Mouse (Mus musculus) embryo, embryonic 10 days (tissue): ENCODE measurements around the gene Rims1.
A peak's percentile ranks its signal among the peaks of the same experiment; 100 is the strongest.

ENCODE experiments used
- DNase-seq: peaks from one replicate; pipeline ENCODE4 v3.0.0-alpha.2; 2015; ENCODE audit warnings: low spot score

The Rims1 gene

DNA sequence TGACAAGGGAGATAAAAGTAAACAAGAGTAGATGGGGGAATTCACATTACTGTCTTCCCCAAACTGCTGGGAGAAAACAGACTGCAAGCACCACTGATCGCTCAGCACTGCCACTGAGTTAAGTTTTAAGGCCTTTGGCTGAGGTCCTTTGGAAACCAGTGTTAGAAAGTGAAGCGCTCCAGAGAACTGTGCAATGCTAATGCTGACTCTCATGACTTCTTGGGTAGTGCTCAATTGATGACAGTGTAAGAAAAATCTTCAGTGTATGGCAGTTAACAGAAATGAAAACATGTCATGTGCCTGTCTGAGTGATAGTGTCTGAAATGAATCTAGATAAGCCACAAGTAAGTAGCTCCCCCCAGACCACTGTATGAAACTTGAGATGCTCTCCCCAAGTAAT, 111.3 kb downstream of the Rims1 start:
- no peak for DNase-seq

DNA sequence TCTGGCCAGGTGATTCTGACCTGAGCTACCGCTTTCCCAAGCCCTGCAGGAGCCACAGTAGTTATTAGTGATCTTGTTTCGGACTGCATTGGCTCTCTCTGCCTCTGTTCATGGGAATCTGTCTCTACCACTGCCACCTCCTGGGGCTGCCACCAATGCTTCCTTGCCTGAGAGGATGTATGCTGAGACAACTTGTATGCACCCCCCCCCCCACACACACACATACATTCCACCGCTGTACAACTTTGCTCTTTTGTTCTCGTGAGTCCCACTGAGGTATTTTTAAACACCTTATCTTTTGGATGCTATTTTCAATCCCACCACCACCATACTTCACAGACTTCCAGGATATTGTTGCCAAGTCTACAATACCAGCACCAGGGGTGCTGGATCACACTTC, 122.3 kb downstream of the Rims1 start:
- DNase-seq, result no peak

DNA sequence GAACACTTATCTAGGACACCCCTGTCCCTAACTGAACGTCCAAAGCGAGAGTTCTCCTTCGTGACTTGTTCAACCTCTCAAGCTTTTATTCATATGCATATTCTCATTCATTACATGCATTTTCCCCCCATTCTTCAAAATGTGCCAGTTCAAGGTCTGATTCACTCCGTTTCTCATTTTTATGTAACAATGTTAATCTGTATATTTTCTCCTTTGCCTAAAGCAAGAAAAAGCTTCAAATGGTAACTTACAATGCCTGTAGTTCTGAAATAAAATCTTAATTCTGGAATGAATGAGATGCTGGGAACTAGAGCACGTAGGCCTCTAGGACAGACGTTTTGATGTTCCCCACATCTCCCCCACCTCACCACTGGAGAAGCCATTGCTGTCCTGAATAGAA, 141.6 kb downstream of the Rims1 start:
- DNase-seq, result no peak

DNA sequence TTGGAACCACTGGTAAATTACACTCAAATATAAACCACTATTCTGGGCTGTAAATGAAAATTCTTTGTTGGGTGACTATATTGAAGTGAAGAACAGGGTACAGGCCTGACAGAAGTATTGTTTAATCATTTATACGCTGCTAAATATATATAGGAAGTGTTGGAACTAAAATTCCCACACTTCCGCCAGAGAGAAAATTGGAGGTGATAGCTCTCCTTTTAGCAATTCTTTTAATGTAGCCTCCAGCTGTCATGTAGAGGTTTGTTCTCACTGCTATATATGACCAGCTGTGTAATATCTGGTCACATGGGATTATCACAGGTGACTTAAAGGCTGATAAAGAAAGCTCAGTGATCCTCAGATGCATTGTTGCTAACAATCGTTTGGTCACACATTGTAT, 144.0 kb downstream of the Rims1 start:
- DNase-seq, result no peak

DNA sequence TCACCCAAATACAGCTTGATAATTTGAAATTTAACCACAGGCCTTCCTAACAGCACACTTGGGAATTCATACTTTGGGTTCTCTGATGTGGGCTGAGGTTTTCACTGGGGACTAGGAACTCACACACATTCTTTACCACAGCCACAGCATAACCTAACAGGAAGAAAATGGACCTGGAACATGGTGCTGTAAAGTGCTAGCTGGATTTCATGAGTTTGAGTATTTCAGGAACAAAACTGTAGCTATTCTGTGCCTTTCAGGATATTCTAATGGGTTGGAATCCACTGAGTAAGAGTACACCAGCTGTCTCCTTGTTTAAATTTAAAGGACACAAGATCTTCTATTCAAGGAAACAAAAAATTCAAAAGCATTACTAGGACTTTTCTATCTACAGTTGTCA, 149.8 kb downstream of the Rims1 start:
- DNase-seq, result no peak

DNA sequence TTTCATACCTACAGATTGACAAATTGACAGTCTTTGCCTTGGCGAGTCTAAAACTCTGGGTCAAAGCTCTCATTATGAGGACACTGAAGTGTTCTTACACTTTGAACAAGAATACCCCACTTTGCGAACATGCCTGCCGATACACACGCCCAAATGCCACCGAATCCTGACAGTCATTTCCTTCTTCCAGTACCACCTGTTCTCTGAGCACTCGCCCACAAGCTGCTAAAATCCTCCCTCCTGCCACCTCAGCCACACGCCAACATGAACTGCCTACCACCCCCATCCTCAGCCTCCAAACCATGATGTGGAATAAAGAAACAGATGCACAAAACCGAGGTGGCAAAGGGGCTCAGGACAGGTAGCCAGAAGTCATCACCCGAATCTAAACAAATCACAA, 150.9 kb downstream of the Rims1 start:
- no peak for DNase-seq

DNA sequence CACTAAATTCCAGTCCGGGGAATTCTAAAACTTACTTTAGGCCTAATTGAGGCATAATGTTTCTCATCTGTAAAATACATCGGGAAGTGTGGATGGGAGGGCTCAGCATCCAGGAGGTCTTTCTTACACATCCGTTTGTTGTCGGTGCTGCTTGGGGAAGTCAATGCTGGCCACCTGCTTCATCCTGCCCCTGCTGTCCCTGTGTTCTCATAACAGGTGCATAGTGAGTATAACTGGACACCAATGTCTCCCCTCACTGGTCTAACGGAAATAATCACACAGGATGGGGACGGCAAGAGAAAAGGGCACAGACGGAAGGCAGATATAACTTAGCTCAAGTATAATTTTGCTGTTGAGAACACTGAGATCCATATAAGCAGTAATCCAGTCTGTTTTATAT, 155.2 kb downstream of the Rims1 start:
- DNase-seq, result no peak

DNA sequence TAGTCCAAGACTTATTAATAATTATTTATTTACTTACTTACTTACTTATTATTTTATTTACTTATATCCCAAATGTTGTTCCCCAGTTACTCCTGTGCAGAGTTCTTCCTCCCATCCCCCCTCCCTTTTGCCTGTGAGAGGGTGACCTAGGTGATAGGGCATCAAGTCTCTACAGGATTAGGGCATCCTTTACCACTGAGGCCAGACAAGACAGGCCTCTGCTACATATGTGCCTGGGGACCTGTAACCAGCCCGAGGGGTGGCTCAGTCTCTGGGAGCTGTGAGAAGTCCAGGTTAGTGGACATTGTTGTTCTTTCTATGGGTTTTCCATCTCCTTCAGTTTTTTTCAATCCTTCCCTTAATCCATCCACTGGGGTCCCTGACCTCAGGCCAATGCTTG, 156.4 kb downstream of the Rims1 start:
- no peak for DNase-seq

DNA sequence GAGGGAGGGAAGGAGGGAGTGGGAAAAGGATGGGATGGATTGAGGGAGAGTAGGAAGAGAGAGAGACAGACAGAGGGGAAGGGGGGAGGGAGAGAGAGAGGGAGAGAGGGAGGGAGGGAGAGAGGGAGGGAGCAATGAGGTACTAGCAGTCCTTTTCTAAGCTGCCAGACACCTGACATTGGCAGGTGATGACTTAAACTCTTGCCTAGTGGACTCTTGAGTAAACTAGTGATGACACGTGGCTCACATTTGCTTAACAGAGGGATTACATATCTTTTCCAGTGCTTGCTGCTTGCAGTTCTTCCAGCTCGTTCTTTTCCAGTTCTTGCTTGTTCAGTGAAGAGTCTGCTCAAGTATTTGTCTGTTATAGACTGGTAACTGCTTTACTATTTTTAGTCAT, 160.5 kb downstream of the Rims1 start:
- DNase-seq, result no peak

DNA sequence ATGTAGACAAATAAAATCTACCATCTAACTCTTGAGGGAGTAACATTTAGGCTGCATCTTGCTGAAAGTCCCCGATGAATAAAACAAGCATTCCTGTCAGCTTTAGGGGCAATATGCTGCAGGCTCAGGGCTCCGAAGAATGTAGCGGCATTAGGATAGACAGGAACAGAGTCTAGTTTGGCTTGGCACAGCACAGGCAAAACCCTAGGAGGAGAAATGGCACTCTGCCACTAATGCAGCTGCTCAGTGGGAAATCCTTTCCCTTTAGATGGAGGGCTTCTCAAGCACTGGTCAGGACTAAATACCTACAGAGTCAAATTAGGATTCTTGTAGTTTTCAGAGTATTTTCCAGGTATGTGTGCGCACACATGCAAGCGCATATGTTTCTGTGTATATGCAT, 165.2 kb downstream of the Rims1 start:
- no peak for DNase-seq

DNA sequence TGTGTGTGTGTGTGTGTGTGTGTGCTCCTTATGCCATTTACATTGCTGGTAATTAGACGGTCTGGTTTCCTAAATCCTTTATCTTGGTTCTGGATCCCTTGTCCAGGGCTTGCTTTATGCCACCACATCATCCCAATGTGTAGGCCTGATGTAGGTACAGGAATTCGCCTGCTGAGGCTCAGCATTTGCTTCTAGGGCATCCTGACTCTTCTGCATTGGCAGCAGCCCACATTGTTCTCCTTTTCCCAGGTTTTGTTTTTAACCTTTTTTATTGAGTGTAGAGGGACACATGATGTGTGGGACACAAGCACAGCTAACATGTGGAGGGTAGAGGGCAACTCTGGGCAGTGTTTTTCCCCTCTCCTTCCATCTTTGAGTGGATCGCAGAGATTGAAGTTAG, 166.1 kb downstream of the Rims1 start:
- no peak for DNase-seq

DNA sequence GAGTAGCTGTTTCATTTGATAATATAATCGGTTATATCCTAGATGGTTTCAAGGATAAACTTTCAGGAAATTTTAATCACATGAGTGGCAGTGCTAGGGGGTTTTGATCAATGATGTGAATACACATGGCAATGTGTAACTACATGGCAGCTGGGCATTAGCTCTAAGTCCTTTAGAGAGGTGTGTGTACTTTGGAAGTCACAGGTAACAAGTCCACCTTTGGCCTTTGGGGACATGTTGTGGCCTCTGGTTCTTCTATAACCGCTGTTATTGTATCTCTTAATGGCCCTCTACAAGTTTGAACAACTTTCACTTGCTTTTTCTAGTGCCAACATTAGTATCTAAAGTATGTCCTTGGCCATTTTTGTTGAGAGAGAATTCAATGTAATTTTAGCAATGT, 171.9 kb downstream of the Rims1 start:
- DNase-seq, result no peak

DNA sequence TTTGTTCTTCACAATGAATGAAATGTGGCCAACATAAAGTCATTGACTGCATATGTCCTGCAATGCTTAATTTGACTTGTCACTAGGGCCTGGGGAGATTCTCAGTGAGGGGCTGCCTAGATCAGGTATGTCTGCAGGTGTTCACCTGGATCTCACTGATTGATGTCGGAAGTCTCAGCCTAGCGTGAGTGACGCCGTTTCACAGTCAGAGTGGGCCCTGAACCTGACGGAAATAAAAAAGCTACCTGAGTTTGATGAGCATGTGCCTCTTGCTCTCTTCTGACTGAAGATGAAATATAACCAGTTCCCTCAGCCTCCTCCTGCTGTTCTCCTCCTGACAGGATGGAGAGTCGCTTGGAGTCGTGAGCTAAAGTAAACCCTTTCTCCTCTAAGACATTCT, 173.2 kb downstream of the Rims1 start:
- no peak for DNase-seq

DNA sequence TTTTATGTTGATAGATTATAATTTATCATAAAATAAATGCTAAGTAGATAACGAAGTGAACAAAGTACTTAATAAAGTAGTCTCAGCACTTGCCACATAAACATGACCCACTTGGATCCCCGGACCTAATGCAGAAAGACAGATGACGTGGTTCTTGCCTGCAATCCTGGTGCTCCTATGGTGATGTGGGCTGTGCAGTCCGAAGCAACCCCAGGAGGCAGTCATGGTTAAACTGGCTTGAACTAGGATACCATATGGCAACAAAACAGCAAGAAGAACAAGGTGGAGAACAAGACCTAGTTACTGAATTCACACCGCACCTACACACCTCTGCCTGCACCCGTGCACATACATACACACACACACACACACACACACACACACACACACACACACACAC, 173.8 kb downstream of the Rims1 start:
- no peak for DNase-seq

DNA sequence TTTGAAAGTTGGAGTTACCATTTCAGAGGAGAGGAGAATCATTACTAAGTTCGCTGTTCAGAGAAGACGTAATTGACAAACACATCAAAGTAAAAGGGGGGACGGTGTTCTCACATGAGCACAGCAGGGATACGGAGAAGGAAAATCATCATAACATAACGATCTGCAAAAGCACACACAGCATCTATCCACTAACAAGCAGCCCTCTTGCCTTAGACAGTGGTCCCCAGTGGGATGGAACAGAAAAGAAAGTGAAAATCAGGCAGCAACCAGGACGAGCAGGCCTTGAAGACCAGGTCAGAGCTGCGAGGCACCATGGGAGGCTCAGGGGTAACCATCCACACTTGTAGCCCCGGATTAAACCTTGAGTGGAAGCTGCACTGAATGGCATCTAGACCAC, 176.8 kb downstream of the Rims1 start:
- DNase-seq, result no peak

DNA sequence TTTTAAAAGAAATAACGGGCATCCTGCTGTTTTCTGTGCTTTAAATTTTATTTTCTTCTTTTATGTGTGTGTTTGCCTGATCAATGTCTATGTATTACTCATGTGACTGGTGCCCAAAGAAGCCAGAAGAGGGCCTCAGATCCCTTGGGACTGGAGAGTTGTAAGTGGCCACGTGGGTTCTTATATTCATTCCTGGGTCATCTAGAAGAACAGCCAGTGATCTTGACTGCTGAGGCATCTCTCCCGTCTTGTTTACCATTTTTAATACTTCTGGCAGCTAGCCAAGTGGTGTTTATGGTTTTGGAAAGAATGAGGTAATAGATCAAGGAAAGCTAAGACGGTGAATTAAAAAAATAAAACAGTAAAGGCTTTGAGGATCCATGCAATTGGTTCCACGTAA, 178.8 kb downstream of the Rims1 start:
- DNase-seq, result peak; percentile 11

DNA sequence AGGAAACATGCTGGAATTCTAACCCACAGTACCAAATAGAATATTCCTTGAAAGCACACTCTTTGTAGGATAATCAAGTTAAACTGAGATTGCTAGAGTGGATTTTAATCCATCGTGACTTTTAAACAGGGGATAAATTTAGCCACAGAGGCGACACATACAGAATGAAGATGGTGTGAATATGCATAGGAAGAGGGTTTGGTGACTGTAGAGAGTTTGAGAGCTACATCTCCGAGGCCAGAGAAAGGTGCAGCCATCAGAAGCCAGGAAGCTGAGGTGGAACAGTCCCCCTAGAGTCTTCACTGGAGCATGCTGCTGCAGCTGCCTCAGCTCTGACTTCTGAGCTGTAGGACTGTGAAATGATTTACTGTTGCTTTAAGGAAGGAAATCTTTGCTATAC, 179.5 kb downstream of the Rims1 start:
- no peak for DNase-seq

DNA sequence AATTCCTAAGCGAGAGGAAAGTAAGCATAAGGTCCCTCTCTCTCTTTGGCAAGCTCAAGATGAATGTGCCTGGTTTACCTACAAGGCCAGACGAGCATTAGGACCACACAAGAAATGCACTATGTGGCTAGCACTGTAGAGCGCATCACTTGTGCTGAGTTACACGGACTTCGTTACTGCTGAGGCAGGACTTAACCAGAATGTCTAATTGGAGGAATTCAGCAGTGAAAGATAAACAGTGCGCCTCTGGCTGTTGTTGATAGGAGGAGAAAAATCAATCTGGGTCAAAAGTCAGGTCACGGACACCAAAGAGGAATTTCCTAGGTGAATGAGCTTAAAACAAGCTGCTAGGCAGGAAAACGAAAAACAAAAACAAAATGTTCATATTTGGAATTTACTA, 185.0 kb downstream of the Rims1 start:
- peak; percentile 26 for DNase-seq

DNA sequence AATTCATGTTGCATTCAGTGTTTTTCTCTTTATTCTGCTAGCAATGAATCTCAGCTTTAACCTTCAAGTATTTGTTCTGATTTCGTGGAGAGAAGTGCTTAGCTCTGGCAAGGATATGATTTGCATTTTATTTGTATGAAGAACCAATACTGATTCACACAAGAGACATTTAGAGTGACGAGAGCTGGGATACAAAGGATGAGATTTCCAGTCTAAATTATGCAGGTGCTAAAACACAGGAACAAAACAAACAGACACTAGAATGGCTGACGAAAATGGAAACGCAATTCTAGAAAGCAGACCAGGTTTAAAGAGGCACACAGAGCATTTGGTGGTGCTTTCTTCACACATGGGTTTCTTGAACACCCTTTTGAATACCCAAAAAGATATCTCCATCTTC, 190.2 kb downstream of the Rims1 start:
- no peak for DNase-seq

DNA sequence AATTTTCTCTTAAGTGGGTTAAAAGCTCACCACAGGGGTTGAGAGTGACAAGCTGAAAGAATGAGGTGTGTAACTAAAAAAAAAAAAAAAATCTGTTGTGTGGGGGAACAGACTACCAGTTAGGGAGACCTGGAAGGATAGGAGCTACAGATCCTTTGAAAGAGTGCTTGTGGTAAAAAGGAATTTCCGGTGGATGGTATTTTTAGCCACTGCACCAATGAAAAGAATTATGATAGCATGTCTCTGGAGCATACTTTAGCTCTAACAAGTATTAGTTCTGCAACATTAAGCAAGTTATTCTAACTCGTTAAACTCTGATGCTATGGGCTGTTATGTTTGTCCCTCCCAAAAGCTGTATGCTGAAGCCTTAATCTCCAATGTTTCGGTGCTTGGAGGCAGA, 192.2 kb downstream of the Rims1 start:
- no peak for DNase-seq

DNA sequence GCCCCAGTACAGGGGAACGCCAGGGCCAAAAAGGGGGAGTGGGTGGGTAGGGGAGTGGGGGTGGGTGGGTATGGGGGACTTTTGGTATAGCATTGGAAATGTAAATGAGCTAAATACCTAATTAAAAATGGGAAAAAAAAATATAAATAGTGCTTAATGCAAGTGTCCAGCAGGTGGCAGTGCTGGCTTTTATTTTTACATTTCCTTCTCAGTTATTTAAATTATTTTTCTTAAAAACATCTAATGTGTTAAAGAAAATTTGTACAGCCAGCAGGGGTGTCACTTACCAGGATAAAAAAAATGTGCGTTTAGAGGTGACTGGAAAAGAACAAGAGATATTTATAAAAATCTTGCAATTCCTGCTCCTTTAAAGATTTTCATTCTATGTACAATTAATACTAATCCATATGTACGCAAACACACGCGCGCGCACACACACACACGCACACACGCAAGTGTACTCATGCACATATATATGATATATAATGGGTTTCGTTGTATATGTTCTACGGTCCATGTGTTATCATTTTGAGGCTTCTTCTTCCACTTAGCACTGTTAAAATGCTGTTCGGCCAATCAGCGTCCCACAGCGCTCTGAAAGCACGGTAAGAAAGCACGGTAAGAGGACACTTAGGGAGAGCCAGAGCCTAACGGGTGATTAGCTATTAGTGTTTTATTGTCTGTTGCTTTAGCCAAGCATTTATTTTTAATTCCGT, 201.3 kb downstream of the Rims1 start:
- no peak for DNase-seq

DNA sequence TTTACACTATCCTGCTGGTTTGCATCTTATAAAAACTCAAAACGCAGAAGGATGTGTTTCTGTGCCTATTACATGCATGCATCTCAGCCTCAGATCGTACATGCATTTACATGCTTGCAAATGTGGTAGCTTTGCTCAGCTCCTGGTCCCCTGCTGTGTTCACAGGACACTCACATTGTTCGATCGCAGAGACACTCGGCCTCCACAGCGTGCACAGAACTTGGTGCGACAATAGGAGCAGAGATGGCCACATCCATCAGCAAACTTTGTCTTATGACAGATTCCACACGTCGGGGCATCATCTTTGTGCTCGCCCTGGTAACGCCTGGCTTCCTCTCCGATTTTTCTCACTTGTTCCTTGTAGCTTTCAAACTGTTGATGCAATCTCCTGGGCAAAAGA, 209.6 kb downstream of the Rims1 start:
- peak; percentile 19 for DNase-seq

DNA sequence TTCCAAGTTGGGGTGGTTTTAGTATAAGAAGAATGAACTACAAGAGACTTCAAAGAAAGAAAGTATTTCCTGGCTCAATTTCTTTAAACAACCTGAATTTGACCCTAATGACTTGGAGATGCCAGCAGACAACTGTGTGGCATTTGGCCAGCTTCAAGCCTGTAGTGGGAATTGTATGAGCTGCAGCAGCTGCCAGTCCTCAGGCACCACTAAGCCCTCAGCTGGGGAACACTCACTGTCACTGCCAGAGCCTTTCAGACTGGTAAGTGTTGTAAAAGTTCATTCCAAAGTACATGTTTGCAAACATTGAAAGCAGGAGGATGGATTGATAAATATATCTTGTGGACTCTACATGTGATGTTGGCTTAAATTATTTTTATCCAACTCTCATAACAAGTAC, 211.0 kb downstream of the Rims1 start:
- DNase-seq, result no peak

DNA sequence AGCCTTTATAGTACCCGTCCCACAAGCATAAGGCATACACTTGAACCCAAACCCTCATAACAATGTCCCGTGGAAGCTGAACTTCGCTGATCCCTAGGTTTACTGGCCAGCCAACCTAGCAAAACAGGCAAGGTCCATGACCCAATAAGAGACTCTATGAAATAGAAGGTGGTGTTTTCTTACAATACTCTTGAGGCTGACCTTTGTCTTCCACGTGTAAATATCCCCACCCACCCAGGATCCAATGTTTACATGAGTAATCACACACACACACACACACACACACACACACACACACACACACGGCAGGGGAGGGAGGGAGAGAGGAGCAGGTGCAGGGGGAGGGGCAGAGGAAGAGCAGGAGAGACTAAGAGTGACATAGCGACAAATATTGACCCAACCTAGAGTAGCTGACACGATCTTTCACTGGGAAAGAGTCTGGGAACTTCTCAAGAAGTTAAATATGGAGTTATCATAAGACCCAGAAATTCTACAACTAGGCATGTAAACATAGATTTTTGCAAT, 217.9 kb downstream of the Rims1 start:
- no peak for DNase-seq

DNA sequence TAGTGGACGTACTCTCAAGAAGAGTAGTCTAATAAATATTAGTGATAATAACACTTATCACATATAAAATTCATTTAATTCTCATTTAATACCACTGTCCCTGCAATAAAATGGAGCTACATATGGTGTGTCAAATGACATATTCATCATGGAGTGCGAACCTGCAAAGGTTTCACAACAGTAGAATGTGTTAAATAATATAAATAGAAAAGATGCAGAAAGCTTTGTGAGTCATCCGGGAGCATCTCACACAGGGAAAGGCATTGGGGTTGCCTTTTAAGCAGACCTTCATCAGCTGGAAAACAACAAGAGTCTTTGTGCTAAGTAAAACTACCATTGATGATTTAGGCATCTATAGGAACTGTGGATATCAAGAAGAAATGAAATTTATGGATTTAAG, 220.2 kb downstream of the Rims1 start:
- no peak for DNase-seq
